Mouse (Mus musculus): Measurements from ENCODE around the gene Hipk1. TPM values are rescaled to one million over a fixed set of nuclear protein-coding genes. Genes with fewer than 3 reads are reported as not detected.

Hipk1 gene
- polyA plus RNA-seq, 1 experiment from 2014 or later, result 6.3 TPM

GRCm38 (mm10) chr3:103715762-103716693 lies 75.3 kb downstream of the Hipk1 start:
- peak; percentile 56; the same call in 1 of the 2 replicates for ATAC-seq
- no peaks in the 10 kb centered on the region for H3K9me3 ChIP-seq (ENCODE audit: control insufficient read depth, low read length)
- no peaks in the 10 kb centered on the region for H3K27me3 ChIP-seq (replicated peaks; ENCODE audit: control insufficient read depth, insufficient read depth, low read length)
- H3K4me1 ChIP-seq (ENCODE audit: control insufficient read depth, insufficient read depth, low read length), result peaks cover 5% of the 10 kb centered on the region; the same call in 1 of the 2 replicates
- 46% methylated on average over 11 of the region's 11 CpGs for WGBS
- H3K4me3 ChIP-seq (ENCODE audit: low read length), result no peak overlapping the region
- no peak overlapping the region for H3K27ac ChIP-seq (ENCODE audit: low read length)
- H3K9ac ChIP-seq (ENCODE audit: low read depth, low read length), result no peak overlapping the region
- no peaks in the 10 kb centered on the region for H3K36me3 ChIP-seq (ENCODE audit: control insufficient read depth, insufficient read depth, low read length)
- no peak overlapping the region for H3K4me2 ChIP-seq (ENCODE audit: low read depth, low read length)

GRCm38 (mm10) chr3:103714942-103715341 lies 76.4 kb downstream of the Hipk1 start:
- H3K4me3 ChIP-seq (ENCODE audit: low read length), result no peak overlapping the region
- no peak for ATAC-seq
- peaks cover 5% of the 10 kb centered on the region; the same call in 1 of the 2 replicates for H3K4me1 ChIP-seq (ENCODE audit: control insufficient read depth, insufficient read depth, low read length)
- no peak overlapping the region for H3K27ac ChIP-seq (ENCODE audit: low read length)
- no peak overlapping the region for H3K9ac ChIP-seq (ENCODE audit: low read depth, low read length)
- no peaks in the 10 kb centered on the region for H3K36me3 ChIP-seq (ENCODE audit: control insufficient read depth, insufficient read depth, low read length)
- H3K4me2 ChIP-seq (ENCODE audit: low read depth, low read length), result no peak overlapping the region
- WGBS, result 78% methylated on average over 8 of the region's 8 CpGs
- H3K9me3 ChIP-seq (ENCODE audit: control insufficient read depth, low read length), result no peaks in the 10 kb centered on the region
- H3K27me3 ChIP-seq (replicated peaks; ENCODE audit: control insufficient read depth, insufficient read depth, low read length), result no peaks in the 10 kb centered on the region

GRCm38 (mm10) chr3:103714236-103714875 lies 77.0 kb downstream of the Hipk1 start:
- ATAC-seq, result no peak

GRCm38 (mm10) chr3:103712196-103712595 lies 79.2 kb downstream of the Hipk1 start:
- WGBS, result 99% methylated on average over 4 of the region's 4 CpGs
- Histone ChIP-seq H3K4me2 (ENCODE audit: low read depth, low read length) (no peak overlapping the region), H3K27me3 (replicated peaks; ENCODE audit: control insufficient read depth, insufficient read depth, low read length) (no peaks in the 10 kb centered on the region), H3K9ac (ENCODE audit: low read depth, low read length) (no peak overlapping the region), H3K27ac (ENCODE audit: low read length) (no peak overlapping the region), H3K4me3 (ENCODE audit: low read length) (no peak overlapping the region), H3K36me3 (ENCODE audit: control insufficient read depth, insufficient read depth, low read length) (no peaks in the 10 kb centered on the region), H3K4me1 (ENCODE audit: control insufficient read depth, insufficient read depth, low read length) (peaks cover 5% of the 10 kb centered on the region; the same call in 1 of the 2 replicates), H3K9me3 (ENCODE audit: control insufficient read depth, low read length) (no peaks in the 10 kb centered on the region)
- no peak for ATAC-seq

More at GRCm38 (mm10) chr3:103714236-103714875, 77.0 kb downstream of the Hipk1 start:
- 76% methylated on average over 7 of the region's 7 CpGs for WGBS
- H3K36me3 ChIP-seq (ENCODE audit: control insufficient read depth, insufficient read depth, low read length), result no peaks in the 10 kb centered on the region
- H3K4me1 ChIP-seq (ENCODE audit: control insufficient read depth, insufficient read depth, low read length), result peaks cover 5% of the 10 kb centered on the region; the same call in 1 of the 2 replicates
- H3K27ac ChIP-seq (ENCODE audit: low read length), result no peak overlapping the region
- H3K9ac ChIP-seq (ENCODE audit: low read depth, low read length), result no peak overlapping the region
- no peaks in the 10 kb centered on the region for H3K27me3 ChIP-seq (replicated peaks; ENCODE audit: control insufficient read depth, insufficient read depth, low read length)
- no peak overlapping the region for H3K4me2 ChIP-seq (ENCODE audit: low read depth, low read length)
- no peak overlapping the region for H3K4me3 ChIP-seq (ENCODE audit: low read length)
- H3K9me3 ChIP-seq (ENCODE audit: control insufficient read depth, low read length), result no peaks in the 10 kb centered on the region

- H3K9me3 ChIP-seq (ENCODE audit: control insufficient read depth, low read length), result no peaks in the 10 kb centered on the region
- 89% methylated on average over 5 of the region's 5 CpGs for WGBS
- H3K27me3 ChIP-seq (replicated peaks; ENCODE audit: control insufficient read depth, insufficient read depth, low read length), result no peaks in the 10 kb centered on the region
- no peak overlapping the region for H3K4me3 ChIP-seq (ENCODE audit: low read length)
- H3K36me3 ChIP-seq (ENCODE audit: control insufficient read depth, insufficient read depth, low read length), result no peaks in the 10 kb centered on the region
- no peak for ATAC-seq
- H3K4me1 ChIP-seq (ENCODE audit: control insufficient read depth, insufficient read depth, low read length), result no peaks in the 10 kb centered on the region
- no peak overlapping the region for H3K9ac ChIP-seq (ENCODE audit: low read depth, low read length)
- no peak overlapping the region for H3K27ac ChIP-seq (ENCODE audit: low read length)
- no peak overlapping the region for H3K4me2 ChIP-seq (ENCODE audit: low read depth, low read length)
These were observed 81.8 kb downstream of the Hipk1 start for GRCm38 (mm10) chr3:103709470-103710040.

- no peaks in the 10 kb centered on the region for H3K4me1 ChIP-seq (ENCODE audit: control insufficient read depth, insufficient read depth, low read length)
- H3K9ac ChIP-seq (ENCODE audit: low read depth, low read length), result no peak overlapping the region
These were observed 85.9 kb downstream of the Hipk1 start for GRCm38 (mm10) chr3:103705426-103705825.

GRCm38 (mm10) chr3:103704661-103705060 lies 86.7 kb downstream of the Hipk1 start:
- H3K27ac ChIP-seq (ENCODE audit: low read length), result no peak overlapping the region
- H3K4me3 ChIP-seq (ENCODE audit: low read length), result no peak overlapping the region
- no peak overlapping the region for H3K4me2 ChIP-seq (ENCODE audit: low read depth, low read length)
- ATAC-seq, result no peak
- no peak overlapping the region for H3K9ac ChIP-seq (ENCODE audit: low read depth, low read length)
- H3K27me3 ChIP-seq (replicated peaks; ENCODE audit: control insufficient read depth, insufficient read depth, low read length), result no peaks in the 10 kb centered on the region
- H3K36me3 ChIP-seq (ENCODE audit: control insufficient read depth, insufficient read depth, low read length), result no peaks in the 10 kb centered on the region
- H3K9me3 ChIP-seq (ENCODE audit: control insufficient read depth, low read length), result no peaks in the 10 kb centered on the region
- H3K4me1 ChIP-seq (ENCODE audit: control insufficient read depth, insufficient read depth, low read length), result no peaks in the 10 kb centered on the region
- 74% methylated on average over 6 of the region's 6 CpGs for WGBS

More at GRCm38 (mm10) chr3:103705426-103705825, 85.9 kb downstream of the Hipk1 start:
- no peak overlapping the region for H3K4me2 ChIP-seq (ENCODE audit: low read depth, low read length)
- no peaks in the 10 kb centered on the region for H3K27me3 ChIP-seq (replicated peaks; ENCODE audit: control insufficient read depth, insufficient read depth, low read length)
- 77% methylated on average over 12 of the region's 12 CpGs for WGBS
- H3K36me3 ChIP-seq (ENCODE audit: control insufficient read depth, insufficient read depth, low read length), result no peaks in the 10 kb centered on the region
- H3K4me3 ChIP-seq (ENCODE audit: low read length), result no peak overlapping the region
- H3K27ac ChIP-seq (ENCODE audit: low read length), result no peak overlapping the region
- no peaks in the 10 kb centered on the region for H3K9me3 ChIP-seq (ENCODE audit: control insufficient read depth, low read length)
- no peak for ATAC-seq

- ATAC-seq, result no peak
- no peaks in the 10 kb centered on the region for H3K36me3 ChIP-seq (ENCODE audit: control insufficient read depth, insufficient read depth, low read length)
- H3K27ac ChIP-seq (ENCODE audit: low read length), result no peak overlapping the region
- H3K9ac ChIP-seq (ENCODE audit: low read depth, low read length), result no peak overlapping the region
- H3K27me3 ChIP-seq (replicated peaks; ENCODE audit: control insufficient read depth, insufficient read depth, low read length), result no peaks in the 10 kb centered on the region
- H3K9me3 ChIP-seq (ENCODE audit: control insufficient read depth, low read length), result no peaks in the 10 kb centered on the region
- H3K4me3 ChIP-seq (ENCODE audit: low read length), result no peak overlapping the region
- H3K4me2 ChIP-seq (ENCODE audit: low read depth, low read length), result no peak overlapping the region
- no peaks in the 10 kb centered on the region for H3K4me1 ChIP-seq (ENCODE audit: control insufficient read depth, insufficient read depth, low read length)
- 79% methylated on average over 1 of the region's 1 CpGs for WGBS
These were observed 94.9 kb downstream of the Hipk1 start for GRCm38 (mm10) chr3:103696388-103696925.

- no peaks in the 10 kb centered on the region for H3K9me3 ChIP-seq (ENCODE audit: control insufficient read depth, low read length)
- no peak overlapping the region for H3K27ac ChIP-seq (ENCODE audit: low read length)
- no peaks in the 10 kb centered on the region for H3K36me3 ChIP-seq (ENCODE audit: control insufficient read depth, insufficient read depth, low read length)
- H3K27me3 ChIP-seq (replicated peaks; ENCODE audit: control insufficient read depth, insufficient read depth, low read length), result no peaks in the 10 kb centered on the region
- WGBS, result 38% methylated on average over 3 of the region's 3 CpGs
- H3K4me1 ChIP-seq (ENCODE audit: control insufficient read depth, insufficient read depth, low read length), result no peaks in the 10 kb centered on the region
- H3K9ac ChIP-seq (ENCODE audit: low read depth, low read length), result no peak overlapping the region
- H3K4me3 ChIP-seq (ENCODE audit: low read length), result no peak overlapping the region
- no peak overlapping the region for H3K4me2 ChIP-seq (ENCODE audit: low read depth, low read length)
- no peak for ATAC-seq
These were observed 95.8 kb downstream of the Hipk1 start for GRCm38 (mm10) chr3:103695556-103695955.

Measured in intestine, embryonic 16.5 days (tissue).